14 mouse cellular contexts compared by ENCODE assay signal in the genomic region with DNA sequence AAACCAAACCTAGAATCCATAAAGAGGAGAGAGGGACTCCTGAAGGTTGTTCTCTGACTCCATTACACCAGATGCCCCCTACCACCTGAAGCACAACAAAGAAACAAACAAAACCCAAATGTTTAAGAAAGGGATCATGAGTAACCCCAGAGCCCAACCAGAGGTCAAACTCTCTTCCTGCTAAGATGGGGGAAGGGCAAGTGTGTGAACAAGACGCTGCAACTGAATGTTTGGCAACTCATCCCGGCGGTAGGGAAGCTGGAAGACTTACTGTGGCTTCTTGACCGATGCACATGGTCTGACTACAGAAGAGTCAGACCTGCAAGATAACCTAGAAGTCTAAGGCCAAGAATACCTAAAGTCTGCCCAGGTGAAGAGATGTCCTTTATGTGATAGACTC. TPM values are rescaled to one million over a fixed set of nuclear protein-coding genes. Genes with fewer than 3 reads are reported as not detected.
DNase-seq lines count a peak whose midpoint lies in the region; ATAC-seq lines count a peak whose summit lies in the region.
"Had no signal": no experiment of that assay in that cellular context is flagged by ENCODE, and none has a peak within 500 bp of the region (broad histone marks: within the 10 kb centered on the region; RNA-seq: fewer than 3 reads in every experiment).

No protein-coding gene starts in this region.

- no peak for DNase-seq in heart, embryonic 10.5 days (ENCODE audit: low spot score)
- DNase-seq in heart, adult 9 months (ENCODE audit: low spot score in 2 of 2) = no peak
- DNase-seq in lung, postnatal 25 days (ENCODE audit: low spot score) = no peak
- DNase-seq in ZHBTc4 (ENCODE audit: low read depth, low spot score) = peak; percentile 47
- DNase-seq in midbrain, embryonic 10.5 days (ENCODE audit: low spot score) = no peak
- DNase-seq: cerebellum, adult 11 months had no signal

- peaks cover 17% of the 10 kb centered on the region; the same call in 1 of the 2 replicates for H3K36me3 ChIP-seq in heart, embryonic 10.5 days
- H3K36me3 ChIP-seq in lung, embryonic 16.5 days (ENCODE audit: control insufficient read depth, insufficient read depth, low read length) = 0 out of 2 replicates have a peak, but pooled peaks cover 2% of the 10 kb centered on the region
- H3K36me3 ChIP-seq in stomach, embryonic 16.5 days (ENCODE audit: control insufficient read depth, insufficient read depth, low read length) = peaks cover 2% of the 10 kb centered on the region; the same call in 1 of the 2 replicates
- peaks cover 25% of the 10 kb centered on the region for H3K36me3 ChIP-seq in midbrain, embryonic 10.5 days

- H3K4me2 ChIP-seq in lung, embryonic 16.5 days (ENCODE audit: low read depth, low read length) = no peak overlapping the region
- no peak overlapping the region for H3K4me2 ChIP-seq in stomach, embryonic 16.5 days (ENCODE audit: low read depth, low read length)
- H3K4me2 ChIP-seq: heart, embryonic 11.5 days; hindbrain, embryonic 14.5 days; midbrain, embryonic 13.5 days had no signal

- no peaks in the 10 kb centered on the region for H3K27me3 ChIP-seq in heart, embryonic 10.5 days (ENCODE audit: insufficient read depth, poor library complexity, severe bottlenecking)
- H3K27me3 ChIP-seq in lung, embryonic 16.5 days (ENCODE audit: control insufficient read depth, insufficient read depth, low read depth, low read length) = no peaks in the 10 kb centered on the region
- H3K27me3 ChIP-seq in stomach, embryonic 16.5 days (ENCODE audit: control insufficient read depth, insufficient read depth, low read length) = no peaks in the 10 kb centered on the region
- no peaks in the 10 kb centered on the region for H3K27me3 ChIP-seq in midbrain, embryonic 10.5 days (ENCODE audit: low read depth, poor library complexity, severe bottlenecking)
- H3K27me3 ChIP-seq: midbrain, embryonic 13.5 days had no signal

- no peak overlapping the region for H3K4me3 ChIP-seq in heart, embryonic 10.5 days
- H3K4me3 ChIP-seq in lung, embryonic 16.5 days (ENCODE audit: low read length) = no peak overlapping the region
- no peak overlapping the region for H3K4me3 ChIP-seq in stomach, embryonic 16.5 days (replicated peaks; ENCODE audit: low read length)
- H3K4me3 ChIP-seq in midbrain, embryonic 10.5 days = no peak overlapping the region
- H3K4me3 ChIP-seq: midbrain, embryonic 13.5 days had no signal

- no peak overlapping the region for H3K9ac ChIP-seq in lung, embryonic 16.5 days (ENCODE audit: low read length)
- no peak overlapping the region for H3K9ac ChIP-seq in stomach, embryonic 16.5 days (ENCODE audit: low read length)
- H3K9ac ChIP-seq: hindbrain, embryonic 14.5 days; midbrain, embryonic 13.5 days had no signal

- peaks cover 75% of the 10 kb centered on the region for H3K4me1 ChIP-seq in heart, embryonic 10.5 days
- H3K4me1 ChIP-seq in lung, embryonic 16.5 days (replicated peaks; ENCODE audit: control insufficient read depth, insufficient read depth, low read length) = peaks cover 62% of the 10 kb centered on the region
- peaks cover 59% of the 10 kb centered on the region for H3K4me1 ChIP-seq in stomach, embryonic 16.5 days (ENCODE audit: control insufficient read depth, insufficient read depth, low read length)
- H3K4me1 ChIP-seq in midbrain, embryonic 10.5 days = peaks cover 59% of the 10 kb centered on the region

- no peaks in the 10 kb centered on the region for H3K9me3 ChIP-seq in heart, embryonic 10.5 days
- no peaks in the 10 kb centered on the region for H3K9me3 ChIP-seq in lung, embryonic 16.5 days (ENCODE audit: control insufficient read depth, low read length)
- H3K9me3 ChIP-seq in stomach, embryonic 16.5 days (replicated peaks; ENCODE audit: control insufficient read depth, low read length) = no peaks in the 10 kb centered on the region
- H3K9me3 ChIP-seq in midbrain, embryonic 10.5 days (replicated peaks) = no peaks in the 10 kb centered on the region
- H3K9me3 ChIP-seq: midbrain, embryonic 13.5 days had no signal

- ATAC-seq in lung, embryonic 16.5 days (ENCODE audit: low read depth) = no peak
- ATAC-seq in stomach, embryonic 16.5 days (ENCODE audit: insufficient read depth, low FRiP score) = no peak
- ATAC-seq: forebrain, embryonic 16.5 days; intestine, embryonic 16.5 days; midbrain, embryonic 13.5 days had no signal

- WGBS in heart, embryonic 10.5 days = 29% methylated on average over 4 of the region's 4 CpGs
- WGBS in lung, embryonic 16.5 days = 9% methylated on average over 4 of the region's 4 CpGs
- WGBS in stomach, embryonic 16.5 days = 25% methylated on average over 4 of the region's 4 CpGs
- 51% methylated on average over 4 of the region's 4 CpGs for WGBS in midbrain, embryonic 10.5 days

- H3K27ac ChIP-seq in heart, embryonic 10.5 days = peak overlapping the region; percentile 56
- peak overlapping the region; percentile 29; the same call in 1 of the 2 replicates for H3K27ac ChIP-seq in lung, embryonic 16.5 days (ENCODE audit: low read length)
- H3K27ac ChIP-seq in stomach, embryonic 16.5 days (ENCODE audit: low read length) = 0 out of 2 replicates have a peak overlapping the region, but pooled peaks have one; percentile 31
- no peak overlapping the region for H3K27ac ChIP-seq in midbrain, embryonic 10.5 days (replicated peaks)
- H3K27ac ChIP-seq: hindbrain, embryonic 14.5 days; macrophage; midbrain, embryonic 13.5 days had no signal

RNA-seq across cellular contexts. Expression of a gene that starts 12.3 kb away (rescaled TPM):
- polyA plus RNA-seq in heart, embryonic 10.5 days (2016; fragmentation: Nextera tagmentation; extraction: Ambion mirVana) = 2.5 and 3.7 TPM in 2 replicates
- polyA plus RNA-seq in lung, embryonic 16.5 days (2015; fragmentation: Nextera tagmentation; extraction: Ambion mirVana) = 4.7 and 6.7 TPM in 2 replicates
- polyA plus RNA-seq in stomach, embryonic 16.5 days (2015; fragmentation: Nextera tagmentation; extraction: Ambion mirVana) = 4.2 and 4.4 TPM in 2 replicates
- 2.9 and 3.0 TPM in 2 replicates for polyA plus RNA-seq in midbrain, embryonic 10.5 days (2016; fragmentation: Nextera tagmentation; extraction: Ambion mirVana)

RNA-seq across cellular contexts. Expression of a gene that starts 57.7 kb away (rescaled TPM):
- polyA plus RNA-seq in heart, embryonic 10.5 days (2016; fragmentation: Nextera tagmentation; extraction: Ambion mirVana) = 209 and 232 TPM in 2 replicates
- polyA plus RNA-seq in lung, embryonic 16.5 days (2015; fragmentation: Nextera tagmentation; extraction: Ambion mirVana) = 250 and 281 TPM in 2 replicates
- 214 and 229 TPM in 2 replicates for polyA plus RNA-seq in stomach, embryonic 16.5 days (2015; fragmentation: Nextera tagmentation; extraction: Ambion mirVana)
- 261 and 272 TPM in 2 replicates for polyA plus RNA-seq in midbrain, embryonic 10.5 days (2016; fragmentation: Nextera tagmentation; extraction: Ambion mirVana)
